Mouse (Mus musculus) mammary gland, adult 2 months (tissue): Measurements from ENCODE around the gene Arpc5. TPM values are rescaled to one million over a fixed set of nuclear protein-coding genes. Genes with fewer than 3 reads are reported as not detected.

ENCODE experiments used
- polyA plus RNA-seq: library from polyadenylated mRNA; depleted of rRNA; stranded (reverse); fragments of >200 nt; gene quantifications from 2 replicates; pipeline ENCODE4 v1.2.3, GENCODE M21; 2012; ENCODE audit warnings: low replicate concordance; rRNA removed

The Arpc5 gene
- polyA plus RNA-seq = 80.5 and 92.3 TPM in 2 replicates

DNA sequence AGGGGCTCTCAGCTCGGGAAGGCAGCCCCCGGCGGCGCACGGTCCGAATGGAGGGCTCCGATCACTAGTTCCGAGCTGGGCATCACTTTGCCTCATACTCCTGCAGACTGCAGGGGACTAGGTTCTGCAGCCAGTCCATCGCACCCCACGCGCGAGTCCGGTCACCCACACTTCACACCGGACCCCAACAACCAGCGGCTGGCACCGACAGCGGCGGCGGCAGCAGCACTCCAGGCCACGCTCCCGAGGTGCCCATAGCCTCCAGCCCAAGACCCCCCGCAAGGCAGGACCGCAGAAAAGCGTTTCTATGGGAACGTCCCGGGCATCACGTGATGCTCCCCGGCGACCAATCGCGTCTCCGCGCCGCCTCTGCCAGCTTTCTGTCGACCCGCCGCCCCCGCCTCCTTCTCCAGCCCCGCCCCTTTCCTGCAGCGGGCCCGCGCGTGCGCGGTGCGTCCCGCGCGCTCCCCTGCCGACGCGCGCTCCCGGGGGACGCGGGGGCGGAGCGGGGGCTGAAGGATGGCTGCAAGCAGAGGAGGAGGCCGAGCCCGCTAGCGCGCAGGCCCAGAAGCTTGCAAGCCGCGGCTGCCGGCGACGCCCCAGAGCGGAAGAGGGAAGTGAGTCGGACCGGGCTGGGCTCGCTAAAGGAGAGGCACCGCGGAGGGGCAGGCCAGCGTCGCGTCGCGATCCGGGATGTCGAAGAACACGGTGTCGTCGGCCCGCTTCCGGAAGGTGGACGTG, at the start of gene Arpc5, which contains the start of gene Rgl1:
Arpc5 (plus strand) TSS at position 511 of the 741 bp plus-strand sequence.
Rgl1 (minus strand) TSS at position 320 of the 741 bp plus-strand sequence.

DNA sequence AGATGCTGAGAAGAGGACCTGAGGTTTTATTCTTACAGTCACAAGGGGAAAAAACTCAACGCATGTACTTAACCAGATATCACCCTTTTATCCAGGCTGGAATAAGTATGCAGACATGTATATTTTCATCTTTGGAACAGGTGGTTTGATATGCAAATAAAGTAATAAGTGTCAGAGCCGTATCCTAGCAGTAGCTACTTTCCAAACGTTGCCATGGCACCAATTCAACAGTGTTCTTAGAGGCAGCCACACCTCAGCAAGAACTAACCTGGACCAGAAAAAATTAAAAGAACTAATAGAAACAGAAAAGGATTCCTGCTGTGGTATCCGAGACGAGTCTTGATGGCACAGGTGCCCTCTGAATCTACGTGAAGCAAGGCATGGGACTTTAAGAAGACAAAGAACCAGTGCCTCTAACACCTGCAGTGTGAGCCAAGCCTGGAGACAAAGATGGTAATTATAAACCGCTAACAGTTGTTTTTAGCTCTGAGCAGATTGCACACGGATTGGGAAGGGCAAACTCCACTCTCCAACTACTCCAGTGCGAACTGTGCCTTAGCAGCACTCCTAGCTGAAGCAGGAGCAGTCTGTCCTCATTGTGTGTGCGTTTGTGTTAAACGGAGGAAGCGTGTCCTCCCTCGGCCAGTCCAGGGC, 15.9 kb upstream of the Arpc5 start, which contains the start of gene Apobec4:
Apobec4 (plus strand) TSS at position 240 of the 654 bp plus-strand sequence.

DNA sequence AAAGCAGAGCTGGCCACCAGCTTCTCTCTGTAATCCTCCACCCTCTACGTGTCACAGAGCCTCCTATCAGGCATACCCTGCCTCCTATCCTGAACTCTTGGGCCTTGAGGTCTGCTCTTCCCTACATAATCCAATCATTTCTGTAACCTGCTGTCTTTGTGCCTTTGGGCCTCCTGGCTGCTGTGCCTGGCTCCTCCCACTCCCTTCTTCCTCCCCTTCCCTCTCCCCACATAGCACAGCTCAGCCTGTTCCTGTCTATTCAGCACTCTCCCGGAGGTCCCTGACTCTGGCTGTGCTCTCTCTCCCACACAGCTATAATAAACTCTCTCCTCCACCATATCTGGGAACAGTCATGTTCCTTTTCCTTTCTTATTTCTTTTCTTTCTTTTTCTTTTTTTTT, 33.6 kb downstream of the Arpc5 start, which contains the start of gene Ncf2:
Ncf2 (plus strand) TSS at position 298 of the 400 bp plus-strand sequence.

Other genes with a start within 250 kb of the Arpc5 start
- gene Apobec4, start 16.0 kb upstream of the Arpc5 start, polyA plus RNA-seq = not detected in 2 replicates
- 18.9 and 32.1 TPM in 2 replicates for gene Rgl1, start 191 bp upstream of the Arpc5 start, polyA plus RNA-seq
- gene Ncf2, start 33.7 kb downstream of the Arpc5 start, polyA plus RNA-seq = 11.9 and 12.7 TPM in 2 replicates
- 38.8 and 48.4 TPM in 2 replicates for gene Smg7, start 136.1 kb downstream of the Arpc5 start, polyA plus RNA-seq
- 0.96 and 1.1 TPM in 2 replicates for gene Nmnat2, start 188.5 kb downstream of the Arpc5 start, polyA plus RNA-seq